Mouse (Mus musculus) liver, embryonic 14.5 days (tissue): Measurements from ENCODE around the gene Tnfaip3. TPM values are rescaled to one million over a fixed set of nuclear protein-coding genes. Genes with fewer than 3 reads are reported as not detected.

Experiments used
- ATAC-seq: fragments of 200-750 bp; cut with Nextera tagmentation; 2 replicates; pipeline ENCODE4 v1.8.0; 2017; ENCODE audit warnings: moderate number of reproducible peaks, mild to moderate bottlenecking, moderate library complexity; ENCODE audit not compliant: insufficient read depth
- DNase-seq, 3 experiments: peaks; one replicate each; pipeline ENCODE4 v3.0.0-alpha.2; 2012 to 2013; ENCODE audit warnings: low read depth in 3 of 3, low spot score in 3 of 3
- H3K27ac ChIP-seq: fragments of 300-500 bp; sonication (generic); 2 replicates; pipeline ENCODE4 v1.5.1; 2014; ENCODE audit warnings: moderate library complexity, mild to moderate bottlenecking, control low read depth, inconsistent platforms
- H3K27me3 ChIP-seq: fragments of 300-500 bp; sonication (generic); 2 replicates; pipeline ENCODE4 v1.6.1; 2014; ENCODE audit warnings: mild to moderate bottlenecking, low read length, moderate library complexity; ENCODE audit not compliant: control insufficient read depth, insufficient read depth
- H3K36me3 ChIP-seq: fragments of 300-500 bp; sonication (generic); replicated peaks from 2 replicates; pipeline ENCODE4 v1.6.1; 2014; ENCODE audit warnings: low read depth; ENCODE audit not compliant: control insufficient read depth, insufficient read depth
- H3K4me1 ChIP-seq, 2 experiments: fragments of 200-500 bp in 1 of 2; fragments of 300-500 bp in 1 of 2; sonication (generic) in 1 of 2; replicated peaks; 2 replicates each; pipeline ENCODE4 v1.6.1; 2012 to 2014; ENCODE audit warnings: antibody characterized with exemption in 1 of 2, inconsistent platforms in 1 of 2, low read length in 1 of 2; ENCODE audit not compliant: control insufficient read depth in 2 of 2, insufficient read depth in 2 of 2
- H3K4me2 ChIP-seq: fragments of 300-500 bp; sonication (generic); 2 replicates; pipeline ENCODE4 v1.6.1; 2014; ENCODE audit warnings: low read depth, mild to moderate bottlenecking, control low read depth, moderate library complexity
- H3K4me3 ChIP-seq, 2 experiments: fragments of 200-500 bp in 1 of 2; fragments of 300-500 bp in 1 of 2; sonication (generic) in 1 of 2; 2 replicates each; pipeline ENCODE4 v1.5.1; 2012 to 2014; ENCODE audit warnings: low read depth in 2 of 2, low read length in 2 of 2, mild to moderate bottlenecking in 2 of 2, control low read depth in 1 of 2, inconsistent platforms in 1 of 2, moderate library complexity in 1 of 2; ENCODE audit not compliant: insufficient read depth in 1 of 2
- H3K9ac ChIP-seq: fragments of 300-500 bp; sonication (generic); replicated peaks from 2 replicates; pipeline ENCODE4 v1.6.1; 2014; ENCODE audit warnings: mild to moderate bottlenecking, control low read depth, moderate library complexity
- H3K9me3 ChIP-seq: fragments of 300-500 bp; sonication (generic); 2 replicates; pipeline ENCODE4 v1.6.1; 2016; ENCODE audit warnings: low read length, mixed read lengths; ENCODE audit not compliant: control insufficient read depth
- CTCF ChIP-seq: IDR thresholded peaks from 2 replicates; pipeline ENCODE4 v1.5.1; 2016; ENCODE audit warnings: antibody characterized with exemption, low read depth, control low read depth
- EP300 ChIP-seq: IDR thresholded peaks from 2 replicates; pipeline ENCODE4 v1.6.1; 2016; ENCODE audit warnings: antibody characterized with exemption, low read depth
- WGBS: fragments of 180-500 bp; shearing (Covaris S2); extraction: QIAGEN DNeasy Blood & Tissue Kit; methylation state at CpG from one replicate; pipeline ENCODE4 v1.1.7; 2014; ENCODE audit not compliant: insufficient replicate concordance; 5-methylcytosine and 5-hydroxymethylcytosine counted together
- polyA plus RNA-seq, 2 experiments: library from polyadenylated mRNA; depleted of rRNA in 1 of 2; stranded (reverse) in 1 of 2; unstranded in 1 of 2; fragments of >200 nt; fragmentation: Nextera tagmentation in 1 of 2; extraction: Ambion mirVana in 1 of 2; gene quantifications; 2 replicates each; pipeline versions ENCODE4 v1.2.1 to v1.2.3; 2012 to 2014

The Tnfaip3 gene
- polyA plus RNA-seq, 2 experiments, result 0.77 to 1.1 TPM

DNA sequence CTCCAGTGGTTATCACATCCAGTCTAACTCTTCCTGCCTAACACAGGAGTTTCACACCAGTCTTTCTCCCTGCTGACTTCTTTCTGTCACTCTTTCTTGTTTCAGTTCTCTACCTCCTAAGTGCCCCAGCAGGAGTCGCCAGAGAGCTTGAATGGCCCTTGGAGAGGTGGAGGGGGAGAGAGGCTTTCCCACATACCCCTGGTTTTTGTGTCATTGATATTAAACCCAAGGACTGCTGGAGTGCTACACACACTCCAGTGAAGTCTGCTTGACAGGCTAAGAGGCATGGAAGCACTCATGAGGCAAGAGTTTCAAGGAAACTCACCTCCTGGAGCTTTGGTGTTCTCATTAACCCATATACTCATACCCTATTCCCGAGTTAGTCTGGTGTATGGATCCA is 16.0 kb downstream of the Tnfaip3 start:
- H3K4me2 ChIP-seq, result no peak overlapping the region
- ATAC-seq, result no peak
- TF ChIP-seq CTCF (peak; percentile 46), EP300 (no peak)
- H3K4me3 ChIP-seq, result no peak overlapping the region
- H3K9ac ChIP-seq, result no peak overlapping the region
- H3K27me3 ChIP-seq, result no peaks in the 10 kb centered on the region
- no peaks in the 10 kb centered on the region for H3K9me3 ChIP-seq
- no peak overlapping the region for H3K27ac ChIP-seq
- 60% methylated on average over 2 of the region's 2 CpGs for WGBS
- no peak for DNase-seq
- no peaks in the 10 kb centered on the region for H3K36me3 ChIP-seq
- no peaks in the 10 kb centered on the region for H3K4me1 ChIP-seq

DNA sequence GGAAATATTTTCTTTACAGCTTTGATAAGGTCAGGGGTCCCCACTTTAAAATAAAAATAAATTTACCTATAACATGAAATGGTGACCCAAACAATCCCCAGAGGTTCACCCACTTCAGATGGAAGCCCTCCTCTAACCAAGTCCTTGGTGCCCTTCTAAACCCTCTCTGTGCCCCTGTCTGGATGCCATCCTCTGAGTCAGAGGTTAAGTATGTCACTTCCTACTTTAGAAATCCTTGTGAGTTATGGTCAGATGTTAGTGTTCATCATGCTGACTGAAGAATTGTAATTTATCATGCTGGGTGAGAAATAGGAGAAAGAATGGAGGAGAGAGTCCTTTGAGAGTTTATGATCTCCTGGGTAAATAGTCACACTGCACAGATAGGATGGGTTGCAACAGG is 19.1 kb downstream of the Tnfaip3 start:
- Histone ChIP-seq H3K4me1 (no peaks in the 10 kb centered on the region), H3K9ac (no peak overlapping the region), H3K27me3 (no peaks in the 10 kb centered on the region), H3K27ac (no peak overlapping the region), H3K36me3 (no peaks in the 10 kb centered on the region), H3K4me2 (no peak overlapping the region), H3K4me3 (no peak overlapping the region), H3K9me3 (no peaks in the 10 kb centered on the region)
- TF ChIP-seq EP300 (no peak), CTCF (no peak)
- DNase-seq (no peak), ATAC-seq (no peak)

DNA sequence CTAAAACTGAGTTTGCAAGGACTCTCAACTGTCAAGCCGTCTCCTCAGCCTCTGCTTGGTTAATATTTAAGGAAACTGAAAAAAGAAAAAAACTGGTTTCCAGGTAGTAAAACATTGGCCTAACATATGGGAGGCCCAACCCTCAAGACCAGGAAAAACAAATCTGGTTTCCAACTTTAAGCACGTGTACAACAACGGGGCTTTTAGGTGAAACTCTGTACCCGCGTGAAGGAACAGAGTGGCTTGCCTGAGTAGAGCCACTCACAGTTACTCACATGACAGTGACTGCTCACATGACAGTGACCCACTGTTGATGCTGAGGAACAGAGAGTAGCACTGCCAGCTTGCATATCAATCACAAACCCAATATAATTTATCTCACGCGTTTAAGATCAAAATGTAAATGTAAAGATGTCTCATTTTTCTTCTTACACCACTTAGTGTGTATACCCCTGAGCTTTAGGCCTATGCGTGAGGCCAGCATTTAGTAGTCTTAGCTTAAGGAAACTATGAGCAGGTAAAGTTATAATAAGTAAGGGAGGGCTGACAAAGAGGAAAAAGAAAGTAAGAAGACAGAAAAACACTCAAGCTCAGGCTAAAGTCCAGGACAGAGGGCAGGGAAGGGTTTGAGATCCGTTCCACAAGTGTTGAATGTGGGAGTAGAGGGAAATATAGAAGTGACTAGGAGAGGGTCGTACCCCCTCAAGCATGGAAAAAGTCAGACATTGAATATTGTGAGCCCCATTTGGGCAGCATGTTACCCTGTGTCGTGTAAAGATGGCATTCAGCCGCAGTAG is 19.8 kb downstream of the Tnfaip3 start:
- no peak for TF ChIP-seq EP300
- no peak for TF ChIP-seq CTCF
- Histone ChIP-seq H3K9ac (no peak overlapping the region), H3K9me3 (no peaks in the 10 kb centered on the region), H3K27ac (no peak overlapping the region), H3K4me2 (no peak overlapping the region), H3K36me3 (no peaks in the 10 kb centered on the region), H3K4me3 (no peak overlapping the region), H3K4me1 (no peaks in the 10 kb centered on the region), H3K27me3 (no peaks in the 10 kb centered on the region)
- WGBS, result 69% methylated on average over 12 of the region's 12 CpGs
- ATAC-seq, result no peak
- DNase-seq, result no peak

GRCm38 (mm10) chr10:18992971-18993370 is 22.5 kb downstream of the Tnfaip3 start:
- DNase-seq (no peak), ATAC-seq (no peak)
- Histone ChIP-seq H3K4me3 (no peak overlapping the region), H3K9ac (no peak overlapping the region), H3K4me1 (no peaks in the 10 kb centered on the region), H3K4me2 (no peak overlapping the region), H3K36me3 (no peaks in the 10 kb centered on the region), H3K27ac (no peak overlapping the region), H3K27me3 (no peaks in the 10 kb centered on the region), H3K9me3 (no peaks in the 10 kb centered on the region)
- TF ChIP-seq CTCF, result no peak
- TF ChIP-seq EP300, result no peak
- WGBS, result 65% methylated on average over 4 of the region's 4 CpGs

- no peak overlapping the region for H3K4me3 ChIP-seq
- no peak overlapping the region for H3K9ac ChIP-seq
- TF ChIP-seq CTCF (no peak), EP300 (no peak)
- no peaks in the 10 kb centered on the region for H3K36me3 ChIP-seq
- H3K4me1 ChIP-seq, result no peaks in the 10 kb centered on the region
- H3K4me2 ChIP-seq, result no peak overlapping the region
- no peak for ATAC-seq
- H3K27me3 ChIP-seq, result no peaks in the 10 kb centered on the region
- no peaks in the 10 kb centered on the region for H3K9me3 ChIP-seq
- no peak for DNase-seq
- WGBS, result 62% methylated on average over 4 of the region's 4 CpGs
- H3K27ac ChIP-seq, result no peak overlapping the region
Observed at GRCm38 (mm10) chr10:18991057-18991456, 24.4 kb downstream of the Tnfaip3 start.

DNA sequence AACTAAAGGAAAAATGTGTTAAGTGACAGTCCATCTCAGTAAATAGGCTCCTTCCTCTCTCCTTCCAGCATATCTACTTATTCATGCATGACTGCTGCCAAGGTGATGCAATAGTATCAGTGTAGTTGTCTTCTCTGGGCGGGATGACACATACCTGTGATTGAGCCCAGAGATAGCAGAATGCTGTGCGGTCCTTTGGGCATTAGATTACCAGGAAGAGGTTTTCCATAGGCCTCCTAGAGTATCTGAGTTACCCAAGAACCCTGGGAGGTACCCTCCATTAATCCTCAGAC is 27.6 kb downstream of the Tnfaip3 start:
- no peak overlapping the region for H3K9ac ChIP-seq
- no peaks in the 10 kb centered on the region for H3K36me3 ChIP-seq
- H3K4me3 ChIP-seq, result no peak overlapping the region
- 35% methylated on average over 2 of the region's 2 CpGs for WGBS
- DNase-seq (no peak), ATAC-seq (no peak)
- no peaks in the 10 kb centered on the region for H3K27me3 ChIP-seq
- H3K9me3 ChIP-seq, result no peaks in the 10 kb centered on the region
- no peak overlapping the region for H3K4me2 ChIP-seq
- no peak overlapping the region for H3K27ac ChIP-seq
- TF ChIP-seq CTCF (no peak), EP300 (no peak)
- no peaks in the 10 kb centered on the region for H3K4me1 ChIP-seq
